ENCODE assay signal across 28 mouse cellular contexts in the genomic region with DNA sequence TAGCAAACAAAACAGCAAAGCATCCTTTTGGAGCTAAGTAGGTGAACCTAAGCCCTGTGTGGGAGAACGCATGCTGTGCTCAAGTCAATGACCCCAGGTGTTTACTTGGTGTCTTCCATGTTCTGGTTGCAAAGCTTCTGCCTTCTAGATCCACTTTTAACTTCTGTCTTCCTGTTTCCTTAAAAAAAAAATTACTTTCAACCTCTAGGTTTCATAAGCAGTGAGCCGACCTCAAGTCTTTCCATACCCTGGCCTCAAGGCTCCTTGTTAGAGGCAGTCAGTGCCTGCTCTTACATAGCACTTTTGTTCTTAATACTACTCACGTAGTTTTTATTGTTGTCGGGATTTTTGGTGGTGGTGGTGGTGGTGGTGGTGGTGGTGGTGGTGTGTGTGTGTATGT.
"Had no signal": no experiment of that assay in that cellular context is flagged by ENCODE, and none has a peak within 500 bp of the region (broad histone marks: within the 10 kb centered on the region; RNA-seq: fewer than 3 reads in every experiment).

No protein-coding gene starts in this region.

- H3K27ac ChIP-seq: gastrocnemius, adult 2 months; heart, adult 2 months; heart, embryonic 13.5 days; heart, embryonic 15.5 days; hindbrain, embryonic 13.5 days; hindbrain, embryonic 15.5 days; hindbrain, postnatal 0 days; kidney, embryonic 15.5 days; kidney, postnatal 0 days; left cerebral cortex, adult 2 months; limb, embryonic 10.5 days; limb, embryonic 12.5 days; liver, embryonic 13.5 days; liver, embryonic 15.5 days had no signal

- H3K4me2 ChIP-seq: heart, embryonic 11.5 days; heart, embryonic 13.5 days; heart, embryonic 15.5 days; hindbrain, embryonic 13.5 days; hindbrain, embryonic 15.5 days; kidney, embryonic 15.5 days; limb, embryonic 12.5 days; liver, embryonic 11.5 days; liver, embryonic 13.5 days; liver, embryonic 15.5 days had no signal

- H3K4me3 ChIP-seq: gastrocnemius, adult 2 months; heart, adult 2 months; heart, embryonic 13.5 days; heart, embryonic 15.5 days; hindbrain, embryonic 13.5 days; hindbrain, embryonic 15.5 days; kidney, embryonic 15.5 days; left cerebral cortex, adult 2 months; limb, embryonic 10.5 days; limb, embryonic 12.5 days; liver, embryonic 13.5 days; liver, embryonic 15.5 days had no signal

- H3K4me1 ChIP-seq: heart, embryonic 15.5 days; hindbrain, embryonic 13.5 days; hindbrain, embryonic 15.5 days; kidney, embryonic 15.5 days; limb, embryonic 12.5 days; liver, embryonic 13.5 days; liver, embryonic 15.5 days had no signal

- H3K9me3 ChIP-seq: heart, embryonic 13.5 days; heart, embryonic 15.5 days; hindbrain, embryonic 13.5 days; hindbrain, embryonic 15.5 days; kidney, embryonic 15.5 days; limb, embryonic 10.5 days; limb, embryonic 12.5 days; liver, embryonic 13.5 days; liver, embryonic 15.5 days had no signal

- H3K9ac ChIP-seq: heart, embryonic 13.5 days; heart, embryonic 15.5 days; hindbrain, embryonic 13.5 days; hindbrain, embryonic 15.5 days; kidney, embryonic 15.5 days; limb, embryonic 12.5 days; liver, embryonic 13.5 days; liver, embryonic 15.5 days had no signal

- H3K36me3 ChIP-seq: heart, embryonic 13.5 days; heart, embryonic 15.5 days; hindbrain, embryonic 13.5 days; hindbrain, embryonic 15.5 days; kidney, embryonic 15.5 days; limb, embryonic 10.5 days; limb, embryonic 12.5 days; liver, embryonic 13.5 days; liver, embryonic 15.5 days had no signal

- DNase-seq: gastrocnemius, adult 2 months; gastrocnemius, postnatal 10 days; gastrocnemius, postnatal 25 days; heart, adult 2 months; heart, postnatal 14 days; heart, postnatal 36 days; kidney, adult 11 months; kidney, adult 2 months; kidney, adult 9 months; kidney, postnatal 14 days; kidney, postnatal 36 days; layer of hippocampus, adult 9-11 months; liver; liver, embryonic 13.5 days had no signal

- H3K27me3 ChIP-seq: heart, embryonic 13.5 days; heart, embryonic 15.5 days; hindbrain, embryonic 13.5 days; hindbrain, embryonic 15.5 days; kidney, embryonic 15.5 days; limb, embryonic 12.5 days; liver, embryonic 13.5 days; liver, embryonic 15.5 days had no signal

- ATAC-seq: hindbrain, postnatal 0 days; intestine, embryonic 16.5 days had no signal
